Mouse (Mus musculus) erythroblast, embryonic 14.5 days (primary cell): Measurements from ENCODE around the gene Hist2h2bb. TPM values are rescaled to one million over a fixed set of nuclear protein-coding genes. Genes with fewer than 3 reads are reported as not detected.
"Not testable (repeated sequence)": the region's sequence is repeated elsewhere in the genome, so short reads cannot be mapped to it uniquely, and the experiment has no call there.

Experiments
- H3K27me3 ChIP-seq: 2 replicates; pipeline ENCODE4 v1.6.1; 2012; ENCODE audit warnings: inconsistent platforms; ENCODE audit not compliant: control insufficient read depth
- H3K36me3 ChIP-seq: 2 replicates; pipeline ENCODE4 v1.6.1; 2012; ENCODE audit warnings: mild to moderate bottlenecking, inconsistent platforms; ENCODE audit not compliant: control insufficient read depth
- H3K4me1 ChIP-seq: 2 replicates; pipeline ENCODE4 v1.6.1; 2012; ENCODE audit warnings: inconsistent platforms; ENCODE audit not compliant: control insufficient read depth
- H3K4me3 ChIP-seq: replicated peaks from 2 replicates; pipeline ENCODE3; 2012; ENCODE audit warnings: moderate library complexity, mild to moderate bottlenecking, inconsistent platforms
- H3K9me3 ChIP-seq: 2 replicates; pipeline ENCODE4 v1.6.1; 2012; ENCODE audit warnings: low read length, inconsistent platforms, mixed read lengths; ENCODE audit not compliant: control insufficient read depth
- GATA1 ChIP-seq: IDR thresholded peaks from 2 replicates; pipeline ENCODE4 v1.6.1; 2012; ENCODE audit warnings: low read length, inconsistent platforms, mixed read lengths
- TAL1 ChIP-seq: IDR thresholded peaks from 3 replicates; pipeline ENCODE4 v1.6.1; 2012; ENCODE audit warnings: low read length, inconsistent platforms, mixed read lengths
- polyA plus RNA-seq: library from polyadenylated mRNA; stranded (reverse); fragments of >175 nt; gene quantifications from 2 replicates; pipeline ENCODE4 v1.2.3, GENCODE M21; 2012

The Hist2h2bb gene
- polyA plus RNA-seq, 1 experiment: 1.4 TPM

DNA sequence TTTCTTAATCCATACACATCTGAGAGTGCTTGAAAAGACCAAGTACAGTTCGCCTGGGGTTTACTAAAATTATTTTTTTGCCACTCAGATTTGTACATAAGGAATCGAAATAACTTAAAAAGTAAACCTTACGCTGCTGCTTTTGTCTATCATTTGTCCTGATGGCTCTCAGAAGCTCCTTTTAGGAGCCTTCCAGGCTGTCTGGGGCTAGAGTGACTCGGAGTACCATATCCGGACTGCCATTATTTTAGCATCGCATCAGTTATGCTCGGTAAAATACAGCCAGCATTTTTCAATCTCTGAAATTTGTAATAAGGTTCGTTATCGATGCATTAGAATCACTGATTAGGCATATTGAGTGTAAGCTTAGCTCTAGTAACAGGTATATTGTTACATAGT is 28.8 kb upstream of the Hist2h2bb start:
- peak overlapping the region; percentile 59 for H3K4me3 ChIP-seq
- peaks cover 69% of the 10 kb centered on the region for H3K4me1 ChIP-seq
- H3K27me3 ChIP-seq: no peaks in the 10 kb centered on the region
- peaks cover 17% of the 10 kb centered on the region for H3K36me3 ChIP-seq
- TF ChIP-seq GATA1: no peak
- no peak for TF ChIP-seq TAL1
- H3K9me3 ChIP-seq: no peaks in the 10 kb centered on the region

GRCm38 (mm10) chr3:96243921-96244572 is 25.5 kb upstream of the Hist2h2bb start:
- no peaks in the 10 kb centered on the region for H3K27me3 ChIP-seq
- H3K36me3 ChIP-seq: peaks cover 18% of the 10 kb centered on the region
- H3K4me1 ChIP-seq: peaks cover 54% of the 10 kb centered on the region
- no peak for TF ChIP-seq TAL1
- no peak for TF ChIP-seq GATA1
- H3K4me3 ChIP-seq: peak overlapping the region; percentile 74
- H3K9me3 ChIP-seq: no peaks in the 10 kb centered on the region

DNA sequence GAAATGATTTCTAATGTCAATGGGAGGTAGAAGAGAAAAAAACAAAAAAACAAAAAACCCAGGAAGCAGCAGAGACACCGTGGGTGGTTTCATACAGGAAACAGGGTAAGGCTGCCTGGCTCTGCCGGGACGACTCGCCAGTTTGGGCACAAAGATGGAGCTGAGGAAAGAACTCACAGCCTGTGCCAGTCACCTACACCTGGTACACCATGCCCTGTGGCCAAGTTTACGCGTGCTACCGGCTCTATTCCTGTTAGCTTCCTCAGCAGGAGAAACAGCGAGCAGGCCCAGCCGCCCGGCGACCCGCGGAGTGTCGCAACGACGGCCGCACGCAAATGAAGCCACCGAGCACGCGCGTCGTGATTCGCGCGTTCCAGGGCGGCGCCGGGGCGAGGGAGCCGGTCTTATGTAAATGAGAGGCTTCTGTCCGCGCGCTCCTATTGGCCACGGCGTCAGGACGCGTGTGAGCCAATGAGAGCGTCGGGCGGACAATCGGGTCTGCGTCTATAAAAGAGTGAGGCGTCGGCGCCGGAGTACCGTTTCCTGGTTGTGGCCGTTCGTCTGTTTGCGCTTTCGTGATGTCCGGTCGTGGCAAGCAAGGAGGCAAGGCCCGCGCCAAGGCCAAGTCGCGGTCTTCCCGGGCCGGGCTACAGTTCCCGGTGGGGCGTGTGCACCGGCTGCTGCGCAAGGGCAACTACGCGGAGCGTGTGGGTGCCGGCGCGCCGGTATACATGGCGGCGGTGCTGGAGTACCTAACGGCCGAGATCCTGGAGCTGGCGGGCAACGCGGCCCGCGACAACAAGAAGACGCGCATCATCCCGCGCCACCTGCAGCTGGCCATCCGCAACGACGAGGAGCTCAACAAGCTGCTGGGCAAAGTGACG is 24.3 kb upstream of the Hist2h2bb start, which contains the start of gene Hist2h2aa1:
Hist2h2aa1 (plus strand) TSS at position 495 of the 884 bp plus-strand sequence.
- H3K36me3 ChIP-seq: peaks cover 22% of the 10 kb centered on the region
- H3K4me3 ChIP-seq: peak within 1 kb of the TSS; percentile 74
- not testable (repeated sequence) for H3K27me3 ChIP-seq, H3K9me3 ChIP-seq
- peaks cover 66% of the 10 kb centered on the region for H3K4me1 ChIP-seq

GRCm38 (mm10) chr3:96246018-96246417 is 23.5 kb upstream of the Hist2h2bb start:
- H3K4me3 ChIP-seq: peak overlapping the region; percentile 49
- H3K27me3 ChIP-seq, H3K9me3 ChIP-seq: not testable (repeated sequence)
- H3K4me1 ChIP-seq: peaks cover 67% of the 10 kb centered on the region
- peaks cover 22% of the 10 kb centered on the region for H3K36me3 ChIP-seq

DNA sequence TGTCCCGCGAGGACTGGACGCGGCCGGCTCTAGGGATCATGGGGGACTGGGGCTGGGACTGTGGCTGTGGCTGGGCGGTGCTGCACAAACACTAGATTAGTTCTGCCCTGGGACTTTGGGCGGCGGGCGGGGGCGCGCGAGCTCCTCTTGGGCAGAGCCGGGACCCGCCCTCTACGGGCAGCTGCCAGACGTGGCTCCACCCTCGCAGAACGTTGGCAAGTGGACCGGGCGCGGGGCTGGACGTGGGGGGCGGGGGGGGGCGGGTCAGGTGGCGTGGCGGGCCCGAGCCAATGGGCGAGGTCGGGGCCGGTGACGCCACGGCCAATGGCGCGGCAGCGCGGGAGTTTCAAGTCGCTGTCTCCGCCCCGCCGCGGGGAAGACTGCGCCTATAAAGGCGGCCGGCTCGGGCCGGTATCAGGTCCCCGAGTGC is 23.1 kb upstream of the Hist2h2bb start, which contains the start of gene Hist2h3c1:
Hist2h3c1 (plus strand) TSS at position 259 of the 430 bp plus-strand sequence.
- not testable (repeated sequence) for H3K9me3 ChIP-seq, H3K27me3 ChIP-seq
- Histone ChIP-seq H3K4me3 (peak within 1 kb of the TSS; percentile 76), H3K36me3 (peaks cover 20% of the 10 kb centered on the region), H3K4me1 (peaks cover 66% of the 10 kb centered on the region)

- peaks cover 60% of the 10 kb centered on the region for H3K4me1 ChIP-seq
- H3K4me3 ChIP-seq: peak overlapping the region; percentile 76
- peaks cover 11% of the 10 kb centered on the region for H3K36me3 ChIP-seq
- H3K27me3 ChIP-seq: no peaks in the 10 kb centered on the region
- TF ChIP-seq TAL1 (no peak), GATA1 (no peak)
- H3K9me3 ChIP-seq: no peaks in the 10 kb centered on the region
Observed at GRCm38 (mm10) chr3:96247356-96248140, 22.0 kb upstream of the Hist2h2bb start.

DNA sequence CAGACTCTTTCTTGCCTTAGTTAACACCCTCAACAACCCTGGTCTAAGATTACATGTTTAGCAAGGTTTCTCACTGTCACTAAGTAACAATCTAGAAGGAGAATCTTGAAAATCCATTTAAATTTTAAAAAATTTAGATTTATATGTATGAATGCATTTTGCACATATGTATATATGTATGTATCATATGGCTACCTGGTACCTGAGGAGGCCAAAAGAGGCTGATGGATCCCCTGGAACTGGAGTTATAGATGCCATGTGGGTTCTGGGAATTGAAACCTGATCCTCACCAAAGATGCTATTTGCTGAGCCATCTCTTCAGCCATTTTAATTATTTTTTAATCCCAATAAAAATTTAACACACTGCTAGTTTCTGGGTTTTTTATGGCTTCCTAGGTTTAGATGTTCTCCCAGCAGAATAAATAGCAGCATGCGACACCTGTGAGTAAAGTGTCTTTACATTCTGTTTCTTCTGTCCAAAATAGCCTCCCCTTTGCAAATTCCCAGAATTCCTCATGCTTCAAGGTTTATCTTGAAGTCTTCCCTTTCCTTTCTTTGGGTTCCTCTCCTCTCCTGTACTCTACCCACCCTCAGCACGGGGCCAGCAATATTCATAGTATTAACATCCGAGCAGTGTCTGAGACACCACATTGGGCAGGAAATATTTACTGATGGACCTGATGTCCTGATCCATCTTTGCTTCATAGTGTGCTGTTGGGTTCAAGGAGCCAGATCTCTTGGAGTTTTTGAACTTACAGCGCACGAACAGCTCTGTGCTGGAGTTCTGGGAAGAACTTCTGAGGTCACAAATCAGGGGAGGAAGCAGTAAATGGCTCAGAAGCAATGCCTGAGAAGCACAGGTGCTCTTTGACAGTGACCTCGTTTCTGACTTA is 21.2 kb upstream of the Hist2h2bb start:
- Histone ChIP-seq H3K36me3 (peaks cover 11% of the 10 kb centered on the region), H3K4me1 (peaks cover 59% of the 10 kb centered on the region), H3K9me3 (no peaks in the 10 kb centered on the region), H3K27me3 (no peaks in the 10 kb centered on the region), H3K4me3 (peak overlapping the region; percentile 76)
- TF ChIP-seq TAL1 (no peak), GATA1 (peak; percentile 64)

DNA sequence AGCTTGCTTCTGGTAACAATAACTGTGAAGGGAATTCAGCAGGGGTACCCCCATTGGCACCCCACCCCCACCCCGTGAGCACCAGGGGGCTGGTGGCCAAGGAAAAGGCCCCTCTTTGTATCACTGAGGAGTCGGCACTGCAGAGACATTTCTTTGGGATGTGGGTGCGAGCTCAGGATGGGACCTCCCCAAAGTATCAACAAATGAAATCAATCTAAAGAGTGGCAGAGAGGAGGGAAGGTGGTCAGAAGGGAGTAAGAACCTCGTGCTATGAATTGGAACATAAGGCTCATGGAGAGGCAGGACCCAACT is 20.6 kb upstream of the Hist2h2bb start:
- Histone ChIP-seq H3K4me1 (peaks cover 59% of the 10 kb centered on the region), H3K9me3 (no peaks in the 10 kb centered on the region), H3K36me3 (peaks cover 8% of the 10 kb centered on the region), H3K27me3 (no peaks in the 10 kb centered on the region), H3K4me3 (peak overlapping the region; percentile 76)
- TF ChIP-seq TAL1: no peak
- TF ChIP-seq GATA1: no peak

DNA sequence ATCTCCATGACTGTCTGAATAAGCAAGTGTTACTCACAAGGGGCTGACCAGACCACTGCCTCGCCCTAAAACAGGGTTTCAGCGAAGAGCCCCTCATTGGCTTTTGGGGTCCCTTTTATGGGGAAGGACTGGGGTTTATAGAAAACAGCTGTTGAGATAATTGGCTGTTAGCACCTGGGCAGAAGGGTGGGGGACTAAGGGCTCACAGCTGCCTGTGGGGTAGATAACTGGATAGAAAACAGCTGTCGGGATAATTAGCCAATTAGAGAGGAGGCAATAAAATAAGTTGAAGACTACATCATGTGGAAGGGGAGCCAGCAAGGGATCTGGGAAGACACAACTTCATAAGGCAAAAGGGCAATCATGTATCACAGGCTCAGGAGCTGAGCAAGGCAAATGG is 18.7 kb upstream of the Hist2h2bb start:
- H3K27me3 ChIP-seq: no peaks in the 10 kb centered on the region
- H3K9me3 ChIP-seq: no peaks in the 10 kb centered on the region
- peaks cover 65% of the 10 kb centered on the region for H3K4me1 ChIP-seq
- peak overlapping the region; percentile 38 for H3K4me3 ChIP-seq
- H3K36me3 ChIP-seq: peaks cover 4% of the 10 kb centered on the region
- TF ChIP-seq GATA1 (no peak), TAL1 (peak; percentile 28; the same call in 1 of the 3 replicates)
